Mouse (Mus musculus): ENCODE measurements around the gene Ppp1r21.

DNA sequence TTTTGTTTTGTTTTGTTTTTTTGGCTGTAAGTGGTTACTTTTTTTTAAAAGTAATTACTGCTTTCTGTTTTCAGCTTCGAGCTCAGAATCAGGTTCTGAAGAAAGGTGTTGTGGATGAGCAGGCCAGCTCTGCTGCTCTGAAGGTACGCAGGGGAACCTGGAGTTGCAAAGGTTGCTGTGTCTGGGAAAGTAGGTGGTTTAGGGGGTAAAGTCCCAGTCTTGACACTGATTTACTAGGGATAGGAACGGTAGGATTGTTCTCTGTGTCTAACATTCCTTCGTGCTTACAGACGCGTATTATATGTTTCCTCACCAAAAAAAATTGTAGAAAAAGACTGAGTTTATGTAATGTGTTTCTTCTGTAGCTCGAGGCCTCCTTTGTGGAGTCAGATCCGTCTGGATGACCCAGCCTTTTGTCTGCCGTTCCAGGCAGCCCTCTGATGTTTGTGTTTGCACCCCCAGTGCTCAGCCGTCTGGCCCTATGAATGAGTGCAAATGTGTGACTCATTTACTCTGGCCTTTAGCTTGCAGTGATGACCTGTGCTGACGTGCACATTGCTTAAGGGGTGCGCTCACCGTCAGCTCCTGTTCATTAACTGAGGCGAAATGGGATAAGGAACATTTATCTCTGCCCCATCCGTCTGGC, 13.0 kb downstream of the Ppp1r21 start:
- TF ChIP-seq POLR2A (IDR thresholded peaks at IDR 0.05; ENCODE audit: insufficient read depth, low read length): no peak
- TF ChIP-seq CTCF (IDR thresholded peaks at IDR 0.05; ENCODE audit: low read depth, low read length): no peak
